ENCODE assay signal across 18 mouse cellular contexts in the genomic region with DNA sequence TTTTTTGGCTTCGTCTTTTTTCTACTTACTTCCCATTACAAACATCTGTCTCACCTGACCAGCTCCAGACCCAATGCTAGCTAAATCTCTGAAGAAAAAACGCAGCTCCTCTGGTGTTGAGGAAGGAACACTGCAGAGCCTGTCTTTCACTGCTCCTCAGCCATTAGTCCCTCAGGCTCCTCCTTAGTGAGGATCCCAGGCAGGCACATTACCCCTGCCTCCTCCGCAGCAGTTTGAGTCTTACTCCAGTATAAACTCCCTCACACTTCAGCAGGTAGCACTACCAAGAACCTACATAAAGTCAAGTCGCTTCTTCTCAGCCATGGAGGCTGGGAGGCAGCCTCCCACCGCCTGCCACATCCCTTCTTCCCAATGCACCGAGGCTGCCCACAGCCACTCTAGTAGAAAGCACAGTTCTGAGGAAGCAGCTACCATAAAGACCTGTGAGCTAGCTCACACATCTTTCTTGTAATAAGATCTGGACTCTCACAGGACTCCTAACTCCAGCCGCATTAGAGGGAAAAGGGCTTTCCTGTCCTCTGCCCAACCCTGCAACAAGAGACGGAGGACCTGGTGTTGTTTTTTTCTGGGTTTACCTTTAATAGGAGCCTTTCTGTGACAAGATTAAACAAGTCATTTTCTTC. TPM values are rescaled to one million over a fixed set of nuclear protein-coding genes. Genes with fewer than 3 reads are reported as not detected.
DNase-seq lines count a peak whose midpoint lies in the region; ATAC-seq and TF ChIP-seq lines count a peak whose summit lies in the region.
"Had no signal": no experiment of that assay in that cellular context is flagged by ENCODE, and none has a peak within 500 bp of the region (broad histone marks: within the 10 kb centered on the region; RNA-seq: fewer than 3 reads in every experiment).

No protein-coding gene starts in this region.

- no peaks in the 10 kb centered on the region for H3K27me3 ChIP-seq in kidney, postnatal 0 days (ENCODE audit: insufficient read depth, low read length)
- no peaks in the 10 kb centered on the region for H3K27me3 ChIP-seq in embryonic facial prominence, embryonic 11.5 days (ENCODE audit: control insufficient read depth, insufficient read depth, low read length)
- H3K27me3 ChIP-seq in limb, embryonic 14.5 days (ENCODE audit: control insufficient read depth, insufficient read depth, low read length), result no peaks in the 10 kb centered on the region
- H3K27me3 ChIP-seq: heart, embryonic 15.5 days; liver, embryonic 15.5 days; midbrain, embryonic 15.5 days had no signal

- 52% methylated on average over 8 of the region's 8 CpGs for WGBS in kidney, postnatal 0 days
- 53% methylated on average over 8 of the region's 8 CpGs for WGBS in embryonic facial prominence, embryonic 11.5 days
- WGBS in limb, embryonic 14.5 days, result 55% methylated on average over 8 of the region's 8 CpGs

- H3K4me1 ChIP-seq in kidney, postnatal 0 days (replicated peaks; ENCODE audit: insufficient read depth, low read length), result no peaks in the 10 kb centered on the region
- no peaks in the 10 kb centered on the region for H3K4me1 ChIP-seq in embryonic facial prominence, embryonic 11.5 days (ENCODE audit: control insufficient read depth, insufficient read depth, low read length)
- H3K4me1 ChIP-seq in limb, embryonic 14.5 days (ENCODE audit: control insufficient read depth, insufficient read depth, low read length), result 0 out of 2 replicates have a peak, but pooled peaks cover 3% of the 10 kb centered on the region
- H3K4me1 ChIP-seq: heart, embryonic 15.5 days; midbrain, embryonic 15.5 days had no signal

- no peak overlapping the region for H3K4me2 ChIP-seq in kidney, postnatal 0 days (ENCODE audit: low read length)
- H3K4me2 ChIP-seq in embryonic facial prominence, embryonic 11.5 days (ENCODE audit: low read depth, low read length), result no peak overlapping the region; the same call in 1 of the 2 replicates
- no peak overlapping the region for H3K4me2 ChIP-seq in limb, embryonic 14.5 days (replicated peaks; ENCODE audit: low read depth, low read length, severe bottlenecking)
- H3K4me2 ChIP-seq: heart, embryonic 15.5 days; liver, embryonic 15.5 days; midbrain, embryonic 15.5 days had no signal

- TF ChIP-seq POLR2A in limb, embryonic 14.5 days (IDR thresholded peaks at IDR 0.05; ENCODE audit: borderline replicate concordance, extremely low read depth, insufficient read depth, insufficient read length), result no peak

- 0 out of 2 replicates have a peak, but pooled peaks have one; percentile 9 for TF ChIP-seq CTCF in kidney, postnatal 0 days (IDR thresholded peaks at IDR 0.05; ENCODE audit: low read depth)

- H3K9me3 ChIP-seq in kidney, postnatal 0 days (replicated peaks; ENCODE audit: low read length), result no peaks in the 10 kb centered on the region
- no peaks in the 10 kb centered on the region for H3K9me3 ChIP-seq in embryonic facial prominence, embryonic 11.5 days (replicated peaks; ENCODE audit: control insufficient read depth, low read length)
- H3K9me3 ChIP-seq in limb, embryonic 14.5 days (ENCODE audit: control insufficient read depth, low read length), result no peaks in the 10 kb centered on the region
- H3K9me3 ChIP-seq: heart, embryonic 15.5 days; liver, embryonic 15.5 days; midbrain, embryonic 15.5 days had no signal

- H3K36me3 ChIP-seq in kidney, postnatal 0 days (ENCODE audit: insufficient read depth, low read length), result peaks cover 5% of the 10 kb centered on the region; the same call in 1 of the 2 replicates
- H3K36me3 ChIP-seq in embryonic facial prominence, embryonic 11.5 days (replicated peaks; ENCODE audit: control insufficient read depth, insufficient read depth, low read depth, low read length), result no peaks in the 10 kb centered on the region
- 0 out of 2 replicates have a peak, but pooled peaks cover 9% of the 10 kb centered on the region for H3K36me3 ChIP-seq in limb, embryonic 14.5 days (ENCODE audit: control insufficient read depth, insufficient read depth, low read length)
- H3K36me3 ChIP-seq: midbrain, embryonic 15.5 days had no signal

- no peak; the same call in 1 of the 2 replicates for ATAC-seq in kidney, postnatal 0 days (replicated peaks; ENCODE audit: low FRiP score, low read depth)
- peak; percentile 74 for ATAC-seq in embryonic facial prominence, embryonic 11.5 days (replicated peaks; ENCODE audit: insufficient number of reproducible peaks, low FRiP score, low TSS enrichment, low read depth)
- ATAC-seq in limb, embryonic 14.5 days (ENCODE audit: low FRiP score, low read depth), result peak; percentile 37
- ATAC-seq: forebrain, embryonic 14.5 days; intestine, postnatal 0 days; midbrain, embryonic 15.5 days had no signal

- H3K27ac ChIP-seq in kidney, postnatal 0 days, result no peak overlapping the region
- H3K27ac ChIP-seq in embryonic facial prominence, embryonic 11.5 days (replicated peaks; ENCODE audit: low read depth, low read length), result peak overlapping the region; percentile 56; the same call in 1 of the 2 replicates
- H3K27ac ChIP-seq in limb, embryonic 14.5 days (replicated peaks; ENCODE audit: low read depth, low read length), result 0 out of 2 replicates have a peak overlapping the region, but pooled peaks have one; percentile 26
- H3K27ac ChIP-seq: heart, embryonic 15.5 days; liver, embryonic 15.5 days; midbrain, embryonic 15.5 days had no signal

- no peak overlapping the region for H3K9ac ChIP-seq in kidney, postnatal 0 days (ENCODE audit: low read depth, low read length)
- H3K9ac ChIP-seq in embryonic facial prominence, embryonic 11.5 days (replicated peaks; ENCODE audit: low read length), result no peak overlapping the region
- no peak overlapping the region for H3K9ac ChIP-seq in limb, embryonic 14.5 days (ENCODE audit: low read depth, low read length, severe bottlenecking)
- H3K9ac ChIP-seq: heart, embryonic 15.5 days; liver, embryonic 15.5 days; midbrain, embryonic 15.5 days had no signal

- no peak overlapping the region for H3K4me3 ChIP-seq in kidney, postnatal 0 days (replicated peaks; ENCODE audit: low read depth, low read length)
- no peak overlapping the region for H3K4me3 ChIP-seq in embryonic facial prominence, embryonic 11.5 days (ENCODE audit: low read depth, low read length)
- no peak overlapping the region for H3K4me3 ChIP-seq in limb, embryonic 14.5 days (replicated peaks; ENCODE audit: low read length)
- H3K4me3 ChIP-seq: heart, embryonic 15.5 days; liver, embryonic 15.5 days; midbrain, embryonic 15.5 days had no signal

- peak; percentile 7 for DNase-seq in embryo, embryonic 11 days
- no peak for DNase-seq in embryo, embryonic 10.5 days (ENCODE audit: low spot score)
- peak; percentile 70 for DNase-seq in kidney, postnatal 0 days (ENCODE audit: low spot score)
- no peak for DNase-seq in kidney, postnatal 36 days
- DNase-seq in embryonic facial prominence, embryonic 11.5 days (ENCODE audit: low spot score), result peak; percentile 62
- no peak for DNase-seq in limb, embryonic 14.5 days (ENCODE audit: low spot score)
- no peak for DNase-seq in urinary bladder, adult 2 months (ENCODE audit: low spot score)
- DNase-seq in layer of hippocampus, adult 18-20 months (ENCODE audit: low spot score in 2 of 2), result no peak
- DNase-seq: adrenal gland, postnatal 14 days; cerebellum, adult 18-20 months; heart, adult 18-20 months; layer of hippocampus, postnatal 36 days; lung, postnatal 10 days had no signal

RNA-seq across cellular contexts. Expression of gene Tapt1, which starts 9.3 kb away (rescaled TPM):
- polyA plus RNA-seq in kidney, postnatal 0 days (2015; fragmentation: Nextera tagmentation; extraction: Ambion mirVana), result 27.4 and 28.2 TPM in 2 replicates
- polyA plus RNA-seq in embryonic facial prominence, embryonic 11.5 days (2014; fragmentation: Nextera tagmentation; extraction: Ambion mirVana), result 31.8 and 35.4 TPM in 2 replicates
- 47.9 and 53.2 TPM in 2 replicates for polyA plus RNA-seq in limb, embryonic 14.5 days (2012; rRNA removed)
- polyA plus RNA-seq in limb, embryonic 14.5 days (2014; fragmentation: Nextera tagmentation; extraction: Ambion mirVana), result 36.0 and 40.6 TPM in 2 replicates
- 43.2 and 49.3 TPM in 2 replicates for polyA plus RNA-seq in urinary bladder, adult 2 months (2012; rRNA removed)
- 10 to 100 TPM; 41.2 to 43.8 TPM for total RNA-seq in layer of hippocampus, adult 18-20 months (2021)

Comparison
In these comparisons a context has a peak if more than half of its experiments do, and no peak if none do; other contexts are left out.
1. DNase-seq: peak in embryo, embryonic 11 days (single experiment), kidney, postnatal 0 days (single experiment) and embryonic facial prominence, embryonic 11.5 days (single experiment); none in embryo, embryonic 10.5 days (single experiment), kidney, postnatal 36 days (0 of 2), limb, embryonic 14.5 days (single experiment), urinary bladder, adult 2 months (single experiment) and layer of hippocampus, adult 18-20 months (0 of 2).